18 mouse cellular contexts compared by ENCODE assay signal in the genomic region with DNA sequence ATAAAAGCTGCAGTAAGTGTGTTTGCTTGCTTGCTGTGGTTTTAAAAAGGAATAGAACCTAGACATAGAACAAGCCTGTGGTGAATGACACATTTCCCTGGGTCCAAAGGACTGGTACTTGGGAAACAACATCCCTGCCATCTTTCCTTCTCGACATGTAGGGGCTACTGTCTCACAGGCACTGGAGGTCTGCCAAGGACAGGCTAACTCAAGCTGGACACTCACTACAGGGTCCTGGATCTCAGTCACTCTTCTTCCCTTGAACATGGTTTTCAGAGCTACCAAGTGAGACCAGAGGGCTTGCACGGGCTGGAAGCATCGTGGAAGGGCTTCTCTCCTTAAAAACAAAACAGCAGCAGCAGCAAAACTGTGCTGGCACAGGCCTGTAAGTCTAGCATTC.
"Had no signal": no experiment of that assay in that cellular context is flagged by ENCODE, and none has a peak within 500 bp of the region (broad histone marks: within the 10 kb centered on the region; RNA-seq: fewer than 3 reads in every experiment).

No protein-coding gene starts in this region.

- H3K36me3 ChIP-seq: intestine, embryonic 15.5 days; kidney, embryonic 15.5 days; lung, embryonic 15.5 days; midbrain, embryonic 10.5 days; midbrain, embryonic 13.5 days; neural tube, embryonic 13.5 days; stomach, embryonic 15.5 days had no signal

- H3K4me1 ChIP-seq: intestine, embryonic 15.5 days; kidney, embryonic 15.5 days; lung, embryonic 15.5 days; midbrain, embryonic 10.5 days; midbrain, embryonic 13.5 days; neural tube, embryonic 13.5 days; stomach, embryonic 15.5 days had no signal

- H3K27me3 ChIP-seq: intestine, embryonic 15.5 days; lung, embryonic 15.5 days; megakaryocyte, embryonic 14.5 days; midbrain, embryonic 13.5 days; neural tube, embryonic 13.5 days; stomach, embryonic 15.5 days had no signal

- H3K9ac ChIP-seq: intestine, embryonic 15.5 days; kidney, embryonic 15.5 days; lung, embryonic 15.5 days; midbrain, embryonic 13.5 days; neural tube, embryonic 13.5 days; stomach, embryonic 15.5 days had no signal

- DNase-seq: kidney, adult 11 months; kidney, adult 8-10 months; kidney, postnatal 10 days; kidney, postnatal 36 days; lung, adult 18-20 months; lung, postnatal 10 days; lung, postnatal 36 days; thymus, postnatal 25 days had no signal

- H3K9me3 ChIP-seq: intestine, embryonic 15.5 days; kidney, embryonic 15.5 days; lung, embryonic 15.5 days; midbrain, embryonic 10.5 days; midbrain, embryonic 13.5 days; neural tube, embryonic 13.5 days; stomach, embryonic 15.5 days had no signal

- H3K27ac ChIP-seq: intestine, embryonic 15.5 days; kidney, embryonic 15.5 days; lung, embryonic 15.5 days; midbrain, embryonic 10.5 days; midbrain, embryonic 13.5 days; neural tube, embryonic 13.5 days; stomach, embryonic 15.5 days had no signal

- H3K4me2 ChIP-seq: intestine, embryonic 15.5 days; kidney, embryonic 15.5 days; lung, embryonic 15.5 days; midbrain, embryonic 13.5 days; neural tube, embryonic 13.5 days; stomach, embryonic 15.5 days had no signal

- ATAC-seq: intestine, embryonic 15.5 days; midbrain, embryonic 13.5 days; midbrain, embryonic 16.5 days had no signal

- H3K4me3 ChIP-seq: intestine, embryonic 15.5 days; kidney, embryonic 15.5 days; lung, embryonic 15.5 days; megakaryocyte, embryonic 14.5 days; midbrain, embryonic 10.5 days; midbrain, embryonic 13.5 days; myocyte; neural tube, embryonic 13.5 days; stomach, embryonic 15.5 days had no signal
